Mouse (Mus musculus) midbrain, embryonic 14.5 days (tissue): Measurements from ENCODE around the gene Cbx7. TPM values are rescaled to one million over a fixed set of nuclear protein-coding genes. Genes with fewer than 3 reads are reported as not detected.

Experiments used
- ATAC-seq: fragments of 200-750 bp; cut with Nextera tagmentation; 2 replicates; pipeline ENCODE4 v1.8.0; 2017; ENCODE audit warnings: moderate number of reproducible peaks, moderate library complexity; ENCODE audit not compliant: low FRiP score, low TSS enrichment
- DNase-seq: peaks from one replicate; pipeline ENCODE4 v3.0.0-alpha.2; 2015
- H3K27ac ChIP-seq: fragments of 300-500 bp; sonication (generic); replicated peaks from 2 replicates; pipeline ENCODE4 v1.5.1; 2014; ENCODE audit warnings: mild to moderate bottlenecking, low read depth, low read length, moderate library complexity
- H3K27me3 ChIP-seq: fragments of 300-500 bp; sonication (generic); 2 replicates; pipeline ENCODE4 v1.6.1; 2014; ENCODE audit warnings: low read length, control low read depth, mixed read lengths; ENCODE audit not compliant: control insufficient read depth, insufficient read depth
- H3K36me3 ChIP-seq: fragments of 300-500 bp; sonication (generic); 2 replicates; pipeline ENCODE4 v1.6.1; 2014; ENCODE audit warnings: low read length, control low read depth; ENCODE audit not compliant: control insufficient read depth, insufficient read depth
- H3K4me1 ChIP-seq: fragments of 300-500 bp; sonication (generic); 2 replicates; pipeline ENCODE4 v1.6.1; 2014; ENCODE audit warnings: mild to moderate bottlenecking, antibody characterized with exemption, low read length, control low read depth; ENCODE audit not compliant: control insufficient read depth, insufficient read depth
- H3K4me2 ChIP-seq: fragments of 300-500 bp; sonication (generic); 2 replicates; pipeline ENCODE4 v1.6.1; 2014; ENCODE audit warnings: mild to moderate bottlenecking, low read length, moderate library complexity
- H3K4me3 ChIP-seq: fragments of 300-500 bp; sonication (generic); replicated peaks from 2 replicates; pipeline ENCODE4 v1.5.1; 2014; ENCODE audit warnings: low read depth, low read length
- H3K9ac ChIP-seq: fragments of 300-500 bp; sonication (generic); replicated peaks from 2 replicates; pipeline ENCODE4 v1.6.1; 2014; ENCODE audit warnings: mild to moderate bottlenecking, low read length, moderate library complexity
- H3K9me3 ChIP-seq: fragments of 300-500 bp; sonication (generic); 2 replicates; pipeline ENCODE4 v1.6.1; 2016; ENCODE audit warnings: low read length, control low read depth, mixed read lengths; ENCODE audit not compliant: control insufficient read depth
- WGBS: fragments of 180-500 bp; shearing (Covaris S2); extraction: QIAGEN DNeasy Blood & Tissue Kit; methylation state at CpG from one replicate; pipeline ENCODE4 v1.1.7; 2014; 5-methylcytosine and 5-hydroxymethylcytosine counted together
- polyA plus RNA-seq: library from polyadenylated mRNA; unstranded; fragments of >200 nt; fragmentation: Nextera tagmentation; extraction: Ambion mirVana; gene quantifications from 2 replicates; pipeline ENCODE4 v1.2.1, GENCODE M21; 2014

Cbx7 gene
- polyA plus RNA-seq, 1 experiment from 2014 or later, result 4.4 TPM

- ATAC-seq (no peak), DNase-seq (no peak)
- H3K9me3 ChIP-seq, result no peaks in the 10 kb centered on the region
- no peak overlapping the region for H3K4me3 ChIP-seq
- H3K4me2 ChIP-seq, result no peak overlapping the region
- H3K9ac ChIP-seq, result no peak overlapping the region; the same call in 1 of the 2 replicates
- H3K27ac ChIP-seq, result no peak overlapping the region
- H3K36me3 ChIP-seq, result no peaks in the 10 kb centered on the region
- H3K4me1 ChIP-seq, result peaks cover 10% of the 10 kb centered on the region
- H3K27me3 ChIP-seq, result no peaks in the 10 kb centered on the region
- WGBS, result 83% methylated on average over 10 of the region's 10 CpGs
Observed at GRCm38 (mm10) chr15:80005436-80005835, 34.5 kb upstream of the Cbx7 start.

DNA sequence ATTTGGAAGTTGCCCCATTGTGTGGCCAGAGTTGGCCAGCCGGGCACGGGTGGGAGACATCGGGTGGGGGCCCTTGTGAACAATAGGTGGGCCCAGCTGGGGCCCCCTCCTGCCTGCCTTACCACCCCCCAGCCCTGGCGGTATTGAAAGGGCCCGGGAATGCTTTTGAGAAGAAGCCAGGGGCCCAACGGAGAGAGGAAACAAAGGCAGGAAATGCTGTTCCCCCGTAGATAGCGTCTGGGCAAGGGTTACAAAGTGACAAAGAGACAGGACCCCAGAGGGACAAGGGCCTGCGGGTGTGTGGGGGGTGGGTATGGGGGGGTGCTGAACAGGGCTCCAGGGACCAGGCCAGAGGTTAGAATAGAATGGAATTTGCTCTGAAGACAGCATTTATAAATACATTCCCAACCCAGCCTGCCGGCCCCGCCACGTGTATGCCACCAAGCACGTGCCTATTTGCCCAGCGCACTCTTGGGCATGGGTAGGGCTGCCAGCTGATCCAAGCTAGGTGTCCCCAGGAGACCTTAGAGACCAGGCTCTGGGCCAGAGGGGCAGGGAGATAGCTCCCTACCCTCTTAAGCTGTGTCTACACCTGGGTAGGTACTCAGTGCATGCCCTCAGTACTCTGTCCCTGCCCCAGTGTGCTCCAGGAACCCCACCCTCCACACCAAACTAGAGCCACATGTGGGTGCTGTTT lies 33.9 kb upstream of the Cbx7 start:
- Histone ChIP-seq H3K4me2 (no peak overlapping the region), H3K27ac (no peak overlapping the region; the same call in 1 of the 2 replicates), H3K27me3 (no peaks in the 10 kb centered on the region), H3K4me1 (peaks cover 10% of the 10 kb centered on the region), H3K4me3 (no peak overlapping the region), H3K36me3 (no peaks in the 10 kb centered on the region), H3K9me3 (no peaks in the 10 kb centered on the region), H3K9ac (no peak overlapping the region; the same call in 1 of the 2 replicates)
- DNase-seq (peak; percentile 22), ATAC-seq (no peak)
- 15% methylated on average over 14 of the region's 14 CpGs for WGBS

- DNase-seq, result no peak
- Histone ChIP-seq H3K9me3 (no peaks in the 10 kb centered on the region), H3K36me3 (no peaks in the 10 kb centered on the region), H3K4me1 (peaks cover 10% of the 10 kb centered on the region), H3K27me3 (no peaks in the 10 kb centered on the region), H3K4me3 (no peak overlapping the region), H3K27ac (no peak overlapping the region), H3K9ac (no peak overlapping the region), H3K4me2 (no peak overlapping the region)
- WGBS, result 66% methylated on average over 2 of the region's 2 CpGs
- ATAC-seq, result no peak
Observed at GRCm38 (mm10) chr15:80003581-80003980, 32.7 kb upstream of the Cbx7 start.

GRCm38 (mm10) chr15:80001601-80002000 lies 30.7 kb upstream of the Cbx7 start:
- 94% methylated on average over 23 of the region's 23 CpGs for WGBS
- Histone ChIP-seq H3K9me3 (no peaks in the 10 kb centered on the region), H3K27ac (no peak overlapping the region), H3K4me2 (no peak overlapping the region), H3K4me1 (peaks cover 10% of the 10 kb centered on the region), H3K36me3 (no peaks in the 10 kb centered on the region), H3K27me3 (no peaks in the 10 kb centered on the region), H3K9ac (no peak overlapping the region), H3K4me3 (no peak overlapping the region)
- no peak for ATAC-seq
- DNase-seq, result no peak

DNA sequence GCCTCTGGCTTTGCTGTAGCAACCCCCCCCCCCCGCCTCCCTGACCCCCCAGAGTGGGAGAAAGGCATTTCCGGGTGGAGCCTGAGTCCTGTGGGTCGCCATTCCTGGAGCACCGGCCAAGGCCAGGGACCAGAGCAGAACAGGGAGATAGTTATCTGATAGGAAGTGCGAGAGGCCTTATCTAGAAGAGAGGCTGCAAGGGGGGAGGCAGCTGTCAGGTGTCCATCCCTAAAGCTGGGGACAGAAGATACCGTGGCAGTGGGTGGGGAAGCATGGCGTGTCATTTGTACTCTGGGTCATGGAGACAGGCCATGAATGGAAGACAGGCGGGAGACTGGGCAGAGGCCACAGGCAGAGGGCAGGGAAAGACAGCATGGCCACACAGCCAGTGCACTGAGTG lies 29.8 kb upstream of the Cbx7 start:
- ATAC-seq (no peak), DNase-seq (no peak)
- H3K4me1 ChIP-seq, result peaks cover 10% of the 10 kb centered on the region
- H3K4me2 ChIP-seq, result no peak overlapping the region
- 57% methylated on average over 8 of the region's 8 CpGs for whole genome bisulfite sequencing
- H3K36me3 ChIP-seq, result no peaks in the 10 kb centered on the region
- H3K4me3 ChIP-seq, result no peak overlapping the region
- H3K9ac ChIP-seq, result no peak overlapping the region
- H3K27ac ChIP-seq, result no peak overlapping the region
- H3K9me3 ChIP-seq, result no peaks in the 10 kb centered on the region
- no peaks in the 10 kb centered on the region for H3K27me3 ChIP-seq

DNA sequence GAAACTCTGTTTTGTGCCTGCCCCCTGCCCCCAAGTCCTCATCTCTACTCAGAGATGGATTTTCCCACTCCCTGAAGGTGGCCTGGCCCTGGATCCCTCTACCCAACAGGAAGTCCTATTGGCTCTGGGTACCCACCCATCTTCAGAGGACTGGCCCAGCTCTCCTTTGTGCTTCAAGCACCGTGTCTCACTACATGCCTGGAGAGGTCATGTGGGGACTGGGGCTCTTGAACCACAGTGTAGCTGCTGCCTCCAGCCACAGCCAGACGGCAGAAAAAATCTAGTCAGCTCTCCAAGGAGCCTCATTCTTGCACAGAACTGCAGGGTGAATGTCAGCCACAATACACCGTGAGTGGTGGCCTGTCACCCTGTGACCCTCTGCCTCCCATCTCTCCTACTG lies 27.1 kb upstream of the Cbx7 start:
- ATAC-seq (no peak), DNase-seq (no peak)

GRCm38 (mm10) chr15:79996781-79997180 lies 25.9 kb upstream of the Cbx7 start:
- H3K27me3 ChIP-seq, result no peaks in the 10 kb centered on the region

More for the DNA sequence above, 27.1 kb upstream of the Cbx7 start:
- Histone ChIP-seq H3K36me3 (no peaks in the 10 kb centered on the region), H3K4me1 (no peaks in the 10 kb centered on the region), H3K27me3 (no peaks in the 10 kb centered on the region), H3K4me2 (no peak overlapping the region), H3K9me3 (no peaks in the 10 kb centered on the region), H3K27ac (no peak overlapping the region), H3K4me3 (no peak overlapping the region), H3K9ac (no peak overlapping the region)
- 58% methylated on average over 3 of the region's 3 CpGs for WGBS

DNA sequence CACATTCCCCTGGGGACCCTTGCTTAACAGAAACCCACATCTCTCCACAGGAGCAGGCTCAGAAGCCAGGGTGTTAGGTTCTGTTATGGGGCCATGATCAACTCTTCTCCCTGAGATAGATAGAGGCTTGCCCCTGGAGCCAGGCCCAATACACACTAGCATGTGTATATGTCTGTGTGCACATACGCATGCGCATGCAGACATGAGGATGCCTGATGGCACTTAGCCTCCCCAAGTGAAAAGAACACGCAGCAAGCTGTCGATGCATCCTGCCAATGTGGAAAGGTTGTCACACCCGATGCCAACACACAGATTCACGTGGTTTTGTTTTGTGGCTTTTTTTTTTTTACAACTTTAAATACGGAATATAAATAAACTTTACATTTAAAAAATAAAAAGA lies 24.6 kb upstream of the Cbx7 start:
- H3K4me3 ChIP-seq, result no peak overlapping the region
- H3K4me2 ChIP-seq, result no peak overlapping the region
- ATAC-seq (no peak), DNase-seq (no peak)
- no peak overlapping the region for H3K27ac ChIP-seq
- H3K27me3 ChIP-seq, result no peaks in the 10 kb centered on the region
- H3K9me3 ChIP-seq, result no peaks in the 10 kb centered on the region
- H3K9ac ChIP-seq, result no peak overlapping the region
- no peaks in the 10 kb centered on the region for H3K36me3 ChIP-seq
- 94% methylated on average over 7 of the region's 7 CpGs for WGBS
- H3K4me1 ChIP-seq, result no peaks in the 10 kb centered on the region

More at GRCm38 (mm10) chr15:79996781-79997180, 25.9 kb upstream of the Cbx7 start:
- Histone ChIP-seq H3K9ac (no peak overlapping the region), H3K36me3 (no peaks in the 10 kb centered on the region), H3K4me1 (no peaks in the 10 kb centered on the region), H3K4me3 (no peak overlapping the region), H3K27ac (no peak overlapping the region), H3K9me3 (no peaks in the 10 kb centered on the region), H3K4me2 (no peak overlapping the region)
- 94% methylated on average over 11 of the region's 11 CpGs for WGBS
- DNase-seq (no peak), ATAC-seq (no peak)

GRCm38 (mm10) chr15:79994566-79994965 lies 23.6 kb upstream of the Cbx7 start:
- no peak overlapping the region for H3K27ac ChIP-seq
- no peaks in the 10 kb centered on the region for H3K9me3 ChIP-seq
- 82% methylated on average over 4 of the region's 4 CpGs for WGBS
- no peak overlapping the region for H3K4me2 ChIP-seq
- H3K27me3 ChIP-seq, result no peaks in the 10 kb centered on the region
- H3K4me1 ChIP-seq, result no peaks in the 10 kb centered on the region
- no peak overlapping the region for H3K4me3 ChIP-seq
- no peaks in the 10 kb centered on the region for H3K36me3 ChIP-seq
- DNase-seq, result no peak
- H3K9ac ChIP-seq, result no peak overlapping the region
- ATAC-seq, result no peak
